Mouse (Mus musculus) left cerebral cortex, postnatal 25 days (tissue): ENCODE data around the gene Gal. TPM values are rescaled to one million over a fixed set of nuclear protein-coding genes. Genes with fewer than 3 reads are reported as not detected.

Experiments
- DNase-seq, 2 experiments: peaks; one replicate each; pipeline ENCODE4 v3.0.0; 2022; ENCODE audit warnings: low spot score in 2 of 2, mixed read lengths in 1 of 2
- intact Hi-C: fragments of 180-260 bp; cut with DNase I; formaldehyde crosslinking; loops from one replicate; pipeline ENCODE4 v1.15.1; 2025
- total RNA-seq, 2 experiments: library from RNA; stranded (reverse); gene quantifications; 2 replicates each; pipeline ENCODE4 v1.2.3; 2021

Gal gene
- total RNA-seq, 2 experiments from 2014 or later: 0.98 to 1.4 TPM

- intact Hi-C loops: no loop called here
- no peak for DNase-seq
These were observed 9.9 kb upstream of the Gal start for GRCm38 (mm10) chr19:3424214-3424613.

GRCm38 (mm10) chr19:3422981-3423380, 8.6 kb upstream of the Gal start:
- no peak for DNase-seq
- intact Hi-C loops: no loop called here

GRCm38 (mm10) chr19:3422488-3422887, 8.1 kb upstream of the Gal start:
- intact Hi-C loops: no loop called here
- no peak for DNase-seq

- intact Hi-C loops: no loop called here
- DNase-seq: peak; percentile 29 to 78
These were observed 4.9 kb upstream of the Gal start for GRCm38 (mm10) chr19:3419251-3419650.

GRCm38 (mm10) chr19:3405531-3406281, 8.6 kb downstream of the Gal start:
- DNase-seq: peak in 1 of 2 experiments; percentile 10
- intact Hi-C loops: no loop called here

- intact Hi-C loops: no loop called here
- DNase-seq: no peak
These were observed 10.3 kb downstream of the Gal start for GRCm38 (mm10) chr19:3404030-3404429.

- DNase-seq: no peak
- intact Hi-C loops: no loop called here
These were observed 12.0 kb downstream of the Gal start for GRCm38 (mm10) chr19:3402390-3402789.

- no peak for DNase-seq
- intact Hi-C loops: no loop called here
These were observed 12.4 kb downstream of the Gal start for GRCm38 (mm10) chr19:3401943-3402342.

GRCm38 (mm10) chr19:3401504-3401903, 12.8 kb downstream of the Gal start:
- DNase-seq: no peak
- intact Hi-C loops: no loop called here

- intact Hi-C loops: no loop called here
- DNase-seq: no peak
These were observed 14.3 kb downstream of the Gal start for GRCm38 (mm10) chr19:3400057-3400456.

GRCm38 (mm10) chr19:3394216-3394615, 20.1 kb downstream of the Gal start:
- intact Hi-C loops: no loop called here
- DNase-seq: no peak

- no peak for DNase-seq
- intact Hi-C loops: no loop called here
These were observed 22.0 kb downstream of the Gal start for GRCm38 (mm10) chr19:3392384-3392783.

GRCm38 (mm10) chr19:3389089-3389488, 25.3 kb downstream of the Gal start:
- intact Hi-C loops: loop anchor here (1.0 kb wide), 1 partner anchor 61 kb away; no protein-coding TSS in a partner anchor

GRCm38 (mm10) chr19:3388629-3389057, 25.7 kb downstream of the Gal start, which contains the start of gene Tesmin:
Tesmin (plus strand) TSS chr19:3388857.
- peak; percentile 64 to 81 for DNase-seq
- intact Hi-C loops: loop anchor here (1.0 kb wide), 1 partner anchor 62 kb away; no protein-coding TSS in a partner anchor

More at GRCm38 (mm10) chr19:3389089-3389488, 25.3 kb downstream of the Gal start:
- DNase-seq: peak; percentile 87

GRCm38 (mm10) chr19:3388061-3388460, 26.3 kb downstream of the Gal start:
- intact Hi-C loops: no loop called here
- DNase-seq: no peak

- intact Hi-C loops: no loop called here
- DNase-seq: no peak
These were observed 35.7 kb downstream of the Gal start for GRCm38 (mm10) chr19:3378614-3379013.

GRCm38 (mm10) chr19:3376966-3377715, 37.2 kb downstream of the Gal start:
- intact Hi-C loops: no loop called here
- DNase-seq: no peak

- DNase-seq: no peak
- intact Hi-C loops: no loop called here
These were observed 38.3 kb downstream of the Gal start for GRCm38 (mm10) chr19:3375945-3376495.

- DNase-seq: no peak
- intact Hi-C loops: no loop called here
These were observed 40.3 kb downstream of the Gal start for GRCm38 (mm10) chr19:3374028-3374427.

- intact Hi-C loops: no loop called here
- DNase-seq: no peak
These were observed 41.0 kb downstream of the Gal start for GRCm38 (mm10) chr19:3373380-3373779.
